Mouse (Mus musculus) erythroid progenitor cell, adult 5-6 weeks (primary cell): Measurements from ENCODE around the gene Foxk1. TPM values are rescaled to one million over a fixed set of nuclear protein-coding genes. Genes with fewer than 3 reads are reported as not detected.
A peak's percentile ranks its signal among the peaks of the same experiment; 100 is the strongest.

Source experiments
- ATAC-seq: replicated peaks from 2 replicates; pipeline ENCODE4 v1.8.0; 2016; ENCODE audit warnings: moderate number of reproducible peaks, mild to moderate bottlenecking, moderate TSS enrichment, inconsistent platforms; ENCODE audit not compliant: poor library complexity, low FRiP score, severe bottlenecking
- total RNA-seq, 2 experiments: library from RNA; stranded (forward) in 1 of 2; stranded (reverse) in 1 of 2; fragments of 150-400 nt in 1 of 2; fragments of 186-747, 209-891 nt in 1 of 2; gene quantifications; 2 replicates each; pipeline versions ENCODE4 v1.2.3 to v1.2.4; 2015 to 2017; ENCODE audit warnings: low replicate concordance in 2 of 2

Foxk1 gene
- total RNA-seq, 2 experiments from 2014 or later: 3.5 to 3.8 TPM

GRCm38 (mm10) chr5:142386784-142387680 lies 14.3 kb upstream of the Foxk1 start:
- ATAC-seq: no peak

- ATAC-seq: no peak
These were observed 13.6 kb upstream of the Foxk1 start for GRCm38 (mm10) chr5:142387716-142388115.

GRCm38 (mm10) chr5:142391691-142392090 lies 9.6 kb upstream of the Foxk1 start:
- no peak for ATAC-seq

- ATAC-seq: no peak; the same call in 1 of the 2 replicates
These were observed 6.6 kb upstream of the Foxk1 start for GRCm38 (mm10) chr5:142394602-142395252.

- ATAC-seq: no peak
These were observed 5.4 kb upstream of the Foxk1 start for GRCm38 (mm10) chr5:142395909-142396308.

- peak; percentile 37; the same call in 1 of the 2 replicates for ATAC-seq
These were observed 965 bp upstream of the Foxk1 start for GRCm38 (mm10) chr5:142400181-142400883.

GRCm38 (mm10) chr5:142401641-142402625 lies 636 bp downstream of the Foxk1 start:
- no peak for ATAC-seq

- no peak for ATAC-seq
These were observed 2.4 kb downstream of the Foxk1 start for GRCm38 (mm10) chr5:142403694-142404093.

- no peak for ATAC-seq
These were observed 3.0 kb downstream of the Foxk1 start for GRCm38 (mm10) chr5:142404307-142404706.

- no peak for ATAC-seq
These were observed 4.1 kb downstream of the Foxk1 start for GRCm38 (mm10) chr5:142405426-142405825.

GRCm38 (mm10) chr5:142406401-142406800 lies 5.1 kb downstream of the Foxk1 start:
- no peak for ATAC-seq

- ATAC-seq: no peak
These were observed 5.6 kb downstream of the Foxk1 start for GRCm38 (mm10) chr5:142406937-142407336.

GRCm38 (mm10) chr5:142407381-142407780 lies 6.1 kb downstream of the Foxk1 start:
- no peak for ATAC-seq

- ATAC-seq: no peak
These were observed 7.9 kb downstream of the Foxk1 start for GRCm38 (mm10) chr5:142409169-142409568.

GRCm38 (mm10) chr5:142410348-142410747 lies 9.1 kb downstream of the Foxk1 start:
- ATAC-seq: no peak

GRCm38 (mm10) chr5:142412678-142413385 lies 11.5 kb downstream of the Foxk1 start:
- ATAC-seq: no peak

GRCm38 (mm10) chr5:142413723-142414445 lies 12.6 kb downstream of the Foxk1 start:
- no peak for ATAC-seq

- no peak for ATAC-seq
These were observed 14.1 kb downstream of the Foxk1 start for GRCm38 (mm10) chr5:142415401-142415800.
